Mouse (Mus musculus) midbrain, embryonic 12.5 days (tissue): ENCODE measurements at regions not wholly inside any gene's neighbourhood (a gene's known extent, or its start where the extent isn't known, plus 50 kb on each side); places are given as distances from the start of the nearest gene placed in this dataset.
A peak's percentile ranks its signal among the peaks of the same experiment; 100 is the strongest.

ENCODE experiments used
- ATAC-seq: fragments of 200-750 bp; cut with Nextera tagmentation; 2 replicates; pipeline ENCODE4 v1.8.0; 2017; ENCODE audit warnings: low read depth, moderate TSS enrichment, moderate library complexity; ENCODE audit not compliant: low FRiP score
- H3K27ac ChIP-seq: fragments of 300-500 bp; sonication (generic); replicated peaks from 2 replicates; pipeline ENCODE4 v1.5.1; 2016; ENCODE audit warnings: mild to moderate bottlenecking
- H3K27me3 ChIP-seq: fragments of 300-500 bp; sonication (generic); 2 replicates; pipeline ENCODE4 v1.6.1; 2016; ENCODE audit warnings: mild to moderate bottlenecking
- H3K36me3 ChIP-seq: fragments of 300-500 bp; sonication (generic); 2 replicates; pipeline ENCODE4 v1.6.1; 2016
- H3K4me1 ChIP-seq: fragments of 300-500 bp; sonication (generic); 2 replicates; pipeline ENCODE4 v1.6.1; 2016
- H3K4me2 ChIP-seq: fragments of 300-500 bp; sonication (generic); replicated peaks from 2 replicates; pipeline ENCODE4 v1.6.1; 2016; ENCODE audit warnings: mild to moderate bottlenecking, moderate library complexity
- H3K4me3 ChIP-seq: fragments of 300-500 bp; sonication (generic); 2 replicates; pipeline ENCODE4 v1.5.1; 2016; ENCODE audit warnings: mild to moderate bottlenecking
- H3K9ac ChIP-seq: fragments of 300-500 bp; sonication (generic); replicated peaks from 2 replicates; pipeline ENCODE4 v1.6.1; 2016; ENCODE audit warnings: mild to moderate bottlenecking, moderate library complexity
- H3K9me3 ChIP-seq: fragments of 300-500 bp; sonication (generic); 2 replicates; pipeline ENCODE4 v1.6.1; 2016; ENCODE audit warnings: mild to moderate bottlenecking
- WGBS: fragments of 180-500 bp; shearing (Covaris S2); methylation state at CpG from one replicate; pipeline ENCODE4 v1.1.7; 2016; 5-methylcytosine and 5-hydroxymethylcytosine counted together

DNA sequence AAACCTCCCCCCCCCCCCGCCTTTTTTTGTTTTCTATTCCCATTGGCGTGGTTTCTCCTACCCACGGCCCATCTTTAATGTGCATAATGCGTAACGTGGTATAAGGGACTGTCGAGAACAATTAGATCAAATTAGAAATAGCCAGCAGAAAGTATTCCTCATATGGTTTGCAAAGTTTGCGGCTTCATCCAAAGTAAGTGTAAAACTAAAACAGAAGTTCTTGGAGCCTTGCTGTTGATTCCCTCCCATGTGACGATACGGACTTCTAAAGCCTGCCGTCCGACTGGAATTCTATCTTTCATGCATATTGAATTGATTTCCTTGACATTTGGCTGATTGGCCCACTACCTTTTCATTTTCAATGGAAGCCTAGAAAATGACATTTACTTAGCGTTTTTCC, 128.7 kb upstream of the Fam241a start:
- Histone ChIP-seq H3K9ac (no peak overlapping the region), H3K4me3 (no peak overlapping the region), H3K9me3 (no peaks in the 10 kb centered on the region), H3K27me3 (0 out of 2 replicates have a peak, but pooled peaks cover 3% of the 10 kb centered on the region), H3K27ac (no peak overlapping the region), H3K4me1 (peaks cover 9% of the 10 kb centered on the region; the same call in 1 of the 2 replicates), H3K36me3 (no peaks in the 10 kb centered on the region), H3K4me2 (no peak overlapping the region)
- 86% methylated on average over 12 of the region's 12 CpGs for WGBS
- ATAC-seq = no peak

DNA sequence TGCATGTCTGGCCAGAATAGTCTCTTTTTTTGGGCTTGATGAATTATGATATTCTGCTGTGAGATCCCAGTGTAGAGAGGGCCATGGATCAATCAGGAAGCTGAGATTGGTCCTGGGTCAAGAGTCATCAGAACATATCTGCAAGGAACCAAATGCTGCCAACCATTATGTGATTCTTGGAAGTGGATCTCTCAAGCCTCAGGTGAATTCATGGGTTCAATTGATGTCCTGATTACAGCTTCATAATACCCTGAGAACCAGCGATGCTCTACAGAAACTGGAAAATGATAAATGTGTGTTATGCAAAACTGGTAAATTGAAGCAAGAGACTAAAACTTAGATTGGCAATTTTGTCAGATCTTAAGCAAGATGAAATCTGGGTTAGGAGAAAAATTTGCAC, 118.8 kb upstream of the Fam241a start:
- no peaks in the 10 kb centered on the region for H3K4me1 ChIP-seq
- no peak overlapping the region for H3K9ac ChIP-seq
- H3K27me3 ChIP-seq = no peaks in the 10 kb centered on the region
- no peak overlapping the region for H3K27ac ChIP-seq
- no peak for ATAC-seq
- no peak overlapping the region for H3K4me2 ChIP-seq
- 89% methylated on average over 1 of the region's 1 CpGs for WGBS
- no peaks in the 10 kb centered on the region for H3K36me3 ChIP-seq
- no peak overlapping the region for H3K4me3 ChIP-seq
- no peaks in the 10 kb centered on the region for H3K9me3 ChIP-seq

DNA sequence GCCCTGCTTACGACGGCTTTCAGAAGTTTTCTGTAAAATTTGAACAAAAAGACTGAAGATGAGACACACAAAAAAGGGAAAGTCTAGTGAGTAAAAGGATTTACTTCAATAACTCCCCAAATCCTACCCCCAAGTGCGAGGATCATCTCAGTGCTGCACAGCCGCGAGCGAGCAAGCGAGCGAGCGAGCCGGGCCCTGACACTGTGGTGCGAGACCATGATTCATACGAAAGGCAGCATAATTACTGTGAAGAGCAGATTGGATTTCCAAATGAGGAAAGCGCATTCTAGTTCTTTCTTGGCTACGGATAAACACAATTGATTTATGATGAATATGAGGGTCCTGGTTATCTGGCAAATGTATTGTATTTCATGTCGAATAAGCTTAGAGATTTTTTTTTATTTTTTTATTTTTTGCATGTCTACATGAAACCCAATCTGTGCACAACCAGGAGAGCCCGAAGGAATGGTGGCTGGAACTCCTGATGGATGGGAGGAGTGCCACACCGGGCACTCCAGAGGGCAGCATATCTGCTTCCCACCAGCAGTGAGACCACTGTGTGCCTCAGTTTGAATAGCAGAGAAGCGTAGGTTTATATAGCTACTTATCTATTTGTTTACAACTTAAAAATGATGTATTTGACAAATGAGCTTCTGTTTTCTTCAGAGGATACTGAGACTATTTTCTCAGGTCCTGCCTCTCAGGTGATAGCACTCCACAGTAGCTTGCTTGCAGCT, 106.9 kb upstream of the Fam241a start:
- Histone ChIP-seq H3K4me3 (no peak overlapping the region), H3K4me1 (no peaks in the 10 kb centered on the region), H3K36me3 (no peaks in the 10 kb centered on the region), H3K9ac (no peak overlapping the region), H3K27ac (no peak overlapping the region), H3K9me3 (no peaks in the 10 kb centered on the region), H3K4me2 (no peak overlapping the region), H3K27me3 (no peaks in the 10 kb centered on the region)
- ATAC-seq = no peak
- WGBS = 87% methylated on average over 18 of the region's 18 CpGs

DNA sequence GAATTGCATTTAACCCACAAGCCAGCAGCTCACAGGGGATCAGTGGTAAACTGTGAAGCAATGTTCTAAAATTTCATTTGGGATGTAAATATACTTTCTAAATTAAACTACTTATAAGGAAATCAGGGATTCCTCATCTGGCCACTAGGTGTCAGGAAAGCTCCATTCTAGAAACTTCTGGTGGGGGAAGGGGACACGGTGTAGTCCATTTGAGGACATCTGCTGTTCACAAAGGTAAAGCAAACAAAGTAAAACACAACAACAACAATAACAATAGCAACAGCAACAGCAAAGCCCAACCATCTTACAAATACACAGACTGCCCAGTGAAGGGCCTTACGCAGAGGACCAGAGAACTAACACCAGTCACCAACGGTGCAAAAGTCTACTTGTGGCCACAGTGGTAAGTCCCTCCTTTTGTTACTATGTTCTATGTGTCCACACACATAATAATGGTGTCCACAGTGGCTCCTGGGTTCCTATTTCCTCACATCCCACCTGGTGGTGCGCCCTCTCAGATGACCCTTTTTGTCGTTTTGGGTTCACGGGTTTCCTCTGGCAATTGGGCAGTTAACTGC, 105.9 kb upstream of the Fam241a start:
- peak; percentile 62; the same call in 1 of the 2 replicates for ATAC-seq
- no peak overlapping the region for H3K4me2 ChIP-seq
- no peak overlapping the region for H3K4me3 ChIP-seq
- H3K27ac ChIP-seq = no peak overlapping the region
- no peaks in the 10 kb centered on the region for H3K9me3 ChIP-seq
- no peak overlapping the region for H3K9ac ChIP-seq
- WGBS = 74% methylated on average over 6 of the region's 6 CpGs
- no peaks in the 10 kb centered on the region for H3K4me1 ChIP-seq
- no peaks in the 10 kb centered on the region for H3K27me3 ChIP-seq
- H3K36me3 ChIP-seq = no peaks in the 10 kb centered on the region

DNA sequence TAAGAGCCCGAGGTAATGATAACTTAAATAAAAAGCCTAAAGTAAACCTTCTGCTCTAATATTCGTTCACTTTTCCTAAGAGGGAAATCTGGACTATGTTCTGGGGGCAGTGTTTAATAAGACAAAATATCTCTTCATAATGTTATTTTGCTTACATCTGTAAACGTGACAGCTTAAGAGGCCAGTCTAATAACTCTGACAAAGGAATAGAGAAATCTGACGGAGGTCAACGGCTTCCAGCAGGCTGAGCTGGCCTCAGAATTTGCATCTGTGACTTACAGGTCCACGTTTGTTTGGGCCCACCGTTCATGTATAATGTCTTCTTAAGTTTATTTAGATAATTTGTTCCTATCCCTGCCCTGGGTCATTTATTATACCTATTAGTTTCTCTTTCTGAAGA, 99.6 kb upstream of the Fam241a start:
- Histone ChIP-seq H3K9ac (no peak overlapping the region), H3K9me3 (no peaks in the 10 kb centered on the region), H3K27me3 (no peaks in the 10 kb centered on the region), H3K4me1 (no peaks in the 10 kb centered on the region), H3K4me3 (no peak overlapping the region), H3K27ac (no peak overlapping the region), H3K4me2 (no peak overlapping the region), H3K36me3 (no peaks in the 10 kb centered on the region)
- no peak for ATAC-seq
- WGBS = 68% methylated on average over 7 of the region's 7 CpGs

DNA sequence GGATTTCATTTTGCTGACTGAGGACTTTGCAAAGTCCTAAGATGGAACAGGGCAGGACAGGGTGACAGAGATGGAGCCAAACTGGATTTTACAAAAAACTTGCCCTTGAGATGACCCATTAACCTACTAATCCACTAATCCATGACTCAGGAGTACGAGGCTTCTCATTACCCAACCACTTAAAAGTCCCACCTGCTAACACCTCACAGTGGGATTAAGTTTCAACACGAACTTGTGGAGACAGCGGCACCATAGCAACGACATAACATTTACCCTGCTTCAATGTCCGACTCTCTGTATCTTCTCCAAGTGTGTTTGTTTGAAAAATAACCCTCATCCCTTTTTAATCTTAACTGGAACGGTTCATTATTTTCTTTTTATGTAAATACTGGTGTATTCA, 91.5 kb upstream of the Fam241a start:
- Histone ChIP-seq H3K9me3 (no peaks in the 10 kb centered on the region), H3K9ac (no peak overlapping the region), H3K27me3 (no peaks in the 10 kb centered on the region), H3K4me3 (no peak overlapping the region), H3K4me1 (no peaks in the 10 kb centered on the region), H3K4me2 (no peak overlapping the region), H3K36me3 (no peaks in the 10 kb centered on the region), H3K27ac (no peak overlapping the region)
- 50% methylated on average over 6 of the region's 6 CpGs for WGBS
- no peak for ATAC-seq

DNA sequence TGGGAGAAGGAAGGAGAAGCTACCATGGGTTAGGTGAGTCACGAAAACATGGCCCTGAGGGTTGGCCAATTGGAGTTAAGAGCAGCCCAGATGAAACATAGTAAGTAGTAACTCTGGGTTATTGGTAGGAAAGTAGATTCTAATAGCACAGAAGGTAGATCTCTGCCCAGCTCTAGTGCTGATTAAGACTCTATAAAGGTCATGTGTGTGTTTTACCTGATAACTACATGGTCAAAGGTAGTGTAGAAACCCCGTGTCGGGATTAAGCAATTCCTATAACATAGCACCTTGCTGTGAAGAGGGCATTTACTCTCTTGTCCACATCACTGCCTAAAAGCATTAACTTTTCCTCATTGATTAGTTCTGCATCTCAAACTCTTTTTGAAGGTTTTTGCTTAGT, 89.0 kb upstream of the Fam241a start:
- H3K27ac ChIP-seq = no peak overlapping the region
- H3K9ac ChIP-seq = no peak overlapping the region
- no peaks in the 10 kb centered on the region for H3K4me1 ChIP-seq
- no peaks in the 10 kb centered on the region for H3K27me3 ChIP-seq
- ATAC-seq = no peak
- H3K36me3 ChIP-seq = no peaks in the 10 kb centered on the region
- no peak overlapping the region for H3K4me2 ChIP-seq
- H3K9me3 ChIP-seq = no peaks in the 10 kb centered on the region
- 66% methylated on average over 3 of the region's 3 CpGs for WGBS
- no peak overlapping the region for H3K4me3 ChIP-seq

DNA sequence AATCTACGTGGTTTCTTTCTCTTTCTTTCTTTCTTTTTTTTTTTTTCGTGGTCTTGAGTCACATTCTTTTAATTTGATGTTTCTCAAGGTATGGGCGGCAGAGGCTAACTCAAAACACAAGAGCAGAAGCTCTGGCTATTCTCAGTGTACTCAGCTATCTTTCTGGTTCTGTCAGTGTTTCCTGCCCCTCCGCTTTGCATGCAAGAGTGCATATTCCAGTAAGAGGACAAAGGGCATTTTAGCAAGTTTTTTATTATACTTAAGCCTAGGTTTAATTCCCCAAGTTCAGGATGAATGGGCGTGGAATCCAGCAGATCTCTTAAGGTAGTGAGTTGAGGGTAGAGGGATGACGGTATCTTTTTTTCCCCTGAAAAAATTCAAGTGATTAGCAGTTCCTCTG, 81.1 kb upstream of the Fam241a start:
- 77% methylated on average over 6 of the region's 6 CpGs for WGBS
- Histone ChIP-seq H3K4me1 (no peaks in the 10 kb centered on the region), H3K27ac (no peak overlapping the region), H3K4me3 (no peak overlapping the region), H3K9ac (no peak overlapping the region), H3K4me2 (no peak overlapping the region), H3K36me3 (no peaks in the 10 kb centered on the region), H3K9me3 (no peaks in the 10 kb centered on the region), H3K27me3 (no peaks in the 10 kb centered on the region)
- no peak for ATAC-seq

DNA sequence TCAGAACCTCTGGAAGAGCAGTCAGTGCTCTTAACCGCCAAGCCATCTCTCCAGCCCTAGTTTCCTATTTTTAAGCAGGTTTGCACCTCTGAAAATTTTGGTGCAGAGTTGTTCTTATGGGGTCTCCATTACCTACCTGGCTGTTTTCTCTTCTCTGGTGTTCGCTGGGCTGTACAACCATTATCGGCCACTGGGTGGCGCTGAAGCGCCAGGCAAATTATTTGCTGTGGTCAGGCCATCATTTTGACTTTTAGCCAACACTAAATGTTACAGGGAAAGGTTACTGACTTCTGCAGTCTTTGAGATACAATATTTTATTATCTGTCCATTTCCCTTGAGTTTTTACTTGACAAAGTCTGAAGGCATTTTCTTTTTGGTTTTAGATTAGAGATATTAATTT, 74.8 kb upstream of the Fam241a start:
- Histone ChIP-seq H3K4me1 (no peaks in the 10 kb centered on the region), H3K27me3 (no peaks in the 10 kb centered on the region), H3K27ac (no peak overlapping the region), H3K9ac (no peak overlapping the region), H3K4me3 (no peak overlapping the region), H3K4me2 (no peak overlapping the region), H3K36me3 (no peaks in the 10 kb centered on the region), H3K9me3 (no peaks in the 10 kb centered on the region)
- no peak for ATAC-seq
- 4% methylated on average over 5 of the region's 5 CpGs for WGBS

DNA sequence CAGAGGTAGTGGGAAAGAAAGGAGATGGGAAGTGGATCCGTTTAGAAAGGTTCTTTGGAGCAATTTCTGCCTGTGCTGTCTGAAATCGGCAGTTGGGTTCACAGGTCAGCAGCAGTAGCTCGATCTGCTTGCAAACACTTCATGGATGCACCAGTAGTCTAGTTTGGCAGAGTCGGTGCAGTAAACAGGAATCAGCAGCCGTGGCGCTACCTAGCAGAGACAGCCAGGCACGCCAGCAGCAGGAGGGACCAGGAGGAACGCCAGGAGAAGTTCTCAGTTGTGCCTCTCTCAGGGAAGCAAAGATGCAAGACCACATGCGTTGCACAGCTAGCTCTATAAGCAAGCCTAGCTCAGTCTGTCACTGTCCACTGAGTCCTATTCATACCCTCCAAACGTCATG, 71.0 kb upstream of the Fam241a start:
- H3K27ac ChIP-seq = no peak overlapping the region
- no peaks in the 10 kb centered on the region for H3K9me3 ChIP-seq
- H3K9ac ChIP-seq = no peak overlapping the region
- no peaks in the 10 kb centered on the region for H3K36me3 ChIP-seq
- no peak overlapping the region for H3K4me3 ChIP-seq
- no peak overlapping the region for H3K4me2 ChIP-seq
- ATAC-seq = no peak
- no peaks in the 10 kb centered on the region for H3K27me3 ChIP-seq
- no peaks in the 10 kb centered on the region for H3K4me1 ChIP-seq
- 82% methylated on average over 10 of the region's 10 CpGs for WGBS

DNA sequence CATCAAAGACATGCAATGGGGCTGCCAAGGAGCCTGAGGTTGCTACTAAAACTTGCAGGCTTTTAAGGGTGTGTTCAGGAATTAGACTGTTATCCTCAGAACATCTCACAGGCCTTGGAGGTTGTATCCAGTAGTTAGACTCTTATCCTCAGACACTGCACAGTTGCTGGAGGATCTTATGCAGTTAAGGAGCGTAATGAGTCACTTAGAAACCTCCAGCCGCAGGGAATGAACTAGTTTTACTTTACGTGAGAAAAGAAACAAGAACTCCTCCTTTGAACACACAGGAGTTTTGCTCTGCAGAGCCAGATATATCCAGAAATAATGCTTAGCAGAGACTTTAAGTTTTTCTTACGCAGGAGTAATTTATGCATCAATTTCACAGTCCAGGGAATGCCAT, 70.1 kb upstream of the Fam241a start:
- no peaks in the 10 kb centered on the region for H3K4me1 ChIP-seq
- WGBS = 87% methylated on average over 4 of the region's 4 CpGs
- no peak overlapping the region for H3K4me3 ChIP-seq
- H3K27ac ChIP-seq = no peak overlapping the region
- H3K27me3 ChIP-seq = no peaks in the 10 kb centered on the region
- H3K9ac ChIP-seq = no peak overlapping the region
- no peak for ATAC-seq
- no peaks in the 10 kb centered on the region for H3K36me3 ChIP-seq
- H3K9me3 ChIP-seq = no peaks in the 10 kb centered on the region
- no peak overlapping the region for H3K4me2 ChIP-seq

DNA sequence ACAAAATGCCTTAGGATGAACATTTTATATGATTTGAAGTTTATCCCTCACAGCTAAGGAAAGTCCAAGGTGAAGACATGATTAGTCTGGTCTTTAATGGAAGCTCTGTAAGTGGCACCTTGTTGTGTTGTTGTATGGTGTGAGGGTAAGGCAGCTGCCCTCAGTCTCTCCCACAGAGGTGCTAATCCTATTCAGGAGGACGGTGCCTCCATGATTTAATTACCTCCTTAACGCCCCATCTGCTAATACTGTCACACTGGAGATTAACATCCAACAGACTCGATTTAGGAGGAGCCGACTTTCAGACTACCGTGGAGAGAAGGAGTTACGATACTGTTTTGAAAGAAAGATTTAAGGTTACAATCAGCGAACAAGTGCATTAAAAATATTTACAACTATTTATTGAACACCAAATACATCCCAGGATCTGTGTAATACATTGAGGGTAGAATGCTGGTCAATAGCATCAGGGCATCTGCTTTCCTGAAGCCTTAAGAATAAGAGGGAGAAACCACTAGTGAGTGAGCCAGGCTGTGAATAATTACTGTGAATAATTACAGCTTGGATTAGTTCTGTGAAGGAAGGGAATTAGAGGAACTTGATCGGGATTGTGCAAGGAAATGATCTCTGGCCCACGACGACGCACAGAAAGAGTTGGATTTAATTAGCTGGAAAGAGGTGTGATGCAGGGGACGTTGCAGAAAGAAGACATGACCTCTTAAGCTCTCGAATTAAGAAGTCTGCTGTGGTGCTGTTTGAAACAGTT, 63.0 kb upstream of the Fam241a start:
- Histone ChIP-seq H3K9ac (no peak overlapping the region), H3K27ac (0 out of 2 replicates have a peak overlapping the region, but pooled peaks have one; percentile 6), H3K4me2 (no peak overlapping the region; the same call in 1 of the 2 replicates), H3K4me1 (peaks cover 6% of the 10 kb centered on the region; the same call in 1 of the 2 replicates), H3K27me3 (no peaks in the 10 kb centered on the region; the same call in 1 of the 2 replicates), H3K4me3 (no peak overlapping the region), H3K36me3 (no peaks in the 10 kb centered on the region), H3K9me3 (no peaks in the 10 kb centered on the region)
- 9% methylated on average over 13 of the region's 13 CpGs for WGBS
- peak; percentile 60 for ATAC-seq
